Mouse (Mus musculus) intestine, embryonic 15.5 days (tissue): ENCODE measurements around the gene Ltbp2. TPM values are rescaled to one million over a fixed set of nuclear protein-coding genes. Genes with fewer than 3 reads are reported as not detected.
A peak's percentile ranks its signal among the peaks of the same experiment; 100 is the strongest.

Source experiments
- ATAC-seq: fragments of 200-750 bp; cut with Nextera tagmentation; 2 replicates; pipeline ENCODE4 v1.8.0; 2017; ENCODE audit warnings: moderate TSS enrichment, moderate library complexity
- H3K27ac ChIP-seq: fragments of 300-500 bp; sonication (generic); 2 replicates; pipeline ENCODE4 v1.5.1; 2015; ENCODE audit warnings: mild to moderate bottlenecking, inconsistent platforms
- H3K27me3 ChIP-seq: fragments of 300-500 bp; sonication (generic); replicated peaks from 2 replicates; pipeline ENCODE4 v1.6.1; 2015; ENCODE audit warnings: inconsistent platforms
- H3K36me3 ChIP-seq: fragments of 300-500 bp; sonication (generic); 2 replicates; pipeline ENCODE4 v1.6.1; 2015; ENCODE audit warnings: inconsistent platforms
- H3K4me1 ChIP-seq: fragments of 300-500 bp; sonication (generic); replicated peaks from 2 replicates; pipeline ENCODE4 v1.6.1; 2015; ENCODE audit warnings: inconsistent platforms
- H3K4me2 ChIP-seq: fragments of 300-500 bp; sonication (generic); replicated peaks from 2 replicates; pipeline ENCODE4 v1.6.1; 2015; ENCODE audit warnings: mild to moderate bottlenecking, inconsistent platforms
- H3K4me3 ChIP-seq: fragments of 300-500 bp; sonication (generic); replicated peaks from 2 replicates; pipeline ENCODE4 v1.5.1; 2015; ENCODE audit warnings: inconsistent platforms
- H3K9ac ChIP-seq: fragments of 300-500 bp; sonication (generic); 2 replicates; pipeline ENCODE4 v1.6.1; 2015; ENCODE audit warnings: inconsistent platforms
- H3K9me3 ChIP-seq: fragments of 300-500 bp; sonication (generic); 2 replicates; pipeline ENCODE4 v1.6.1; 2016; ENCODE audit warnings: inconsistent platforms
- WGBS: fragments of 180-500 bp; shearing (Covaris S2); methylation state at CpG from one replicate; pipeline ENCODE4 v1.1.7; 2015; 5-methylcytosine and 5-hydroxymethylcytosine counted together
- polyA plus RNA-seq: library from polyadenylated mRNA; unstranded; fragments of >200 nt; fragmentation: Nextera tagmentation; extraction: Ambion mirVana; gene quantifications from 2 replicates; pipeline ENCODE4 v1.2.1, GENCODE M21; 2015

Gene Ltbp2
- polyA plus RNA-seq = 0.75 and 1.6 TPM in 2 replicates

GRCm38 (mm10) chr12:84876481-84877121, at the start of gene Ltbp2:
Ltbp2 (minus strand) TSS chr12:84876532.
- peak within 1 kb of the TSS; percentile 73 for H3K4me2 ChIP-seq
- ATAC-seq = peak; percentile 78
- H3K27ac ChIP-seq = no peak within 1 kb of the TSS
- no peaks in the 10 kb centered on the region for H3K9me3 ChIP-seq
- no peaks in the 10 kb centered on the region for H3K36me3 ChIP-seq
- peaks cover 52% of the 10 kb centered on the region for H3K27me3 ChIP-seq
- H3K4me3 ChIP-seq = peak within 1 kb of the TSS; percentile 32
- no peak within 1 kb of the TSS for H3K9ac ChIP-seq
- H3K4me1 ChIP-seq = peaks cover 20% of the 10 kb centered on the region
- 3% methylated on average over 34 of the region's 34 CpGs for WGBS

DNA sequence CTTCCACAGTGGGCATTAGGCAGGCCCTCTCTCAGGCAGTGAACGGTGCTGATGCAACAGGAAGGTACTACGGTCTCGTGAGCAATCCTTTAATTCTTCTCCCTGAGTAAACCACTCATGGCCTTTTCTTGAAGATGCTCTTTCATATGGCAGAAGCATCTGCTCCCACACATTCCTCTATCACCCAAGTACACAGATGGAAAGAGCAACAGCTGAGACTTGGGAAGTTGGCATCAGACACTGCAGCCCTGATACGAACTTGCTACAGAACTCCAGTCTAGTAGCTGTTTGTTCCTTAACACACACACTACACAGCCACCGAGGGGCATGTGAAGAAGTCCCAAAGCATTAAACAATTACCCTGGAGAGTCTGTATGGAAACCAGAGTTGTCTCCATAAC, 48.0 kb upstream of the Ltbp2 start:
- 93% methylated on average over 5 of the region's 5 CpGs for WGBS
- ATAC-seq = no peak
- H3K27ac ChIP-seq = no peak overlapping the region
- H3K36me3 ChIP-seq = peaks cover 27% of the 10 kb centered on the region
- no peak overlapping the region for H3K9ac ChIP-seq
- H3K4me3 ChIP-seq = no peak overlapping the region
- no peaks in the 10 kb centered on the region for H3K27me3 ChIP-seq
- H3K4me2 ChIP-seq = no peak overlapping the region
- H3K4me1 ChIP-seq = no peaks in the 10 kb centered on the region
- no peaks in the 10 kb centered on the region for H3K9me3 ChIP-seq

DNA sequence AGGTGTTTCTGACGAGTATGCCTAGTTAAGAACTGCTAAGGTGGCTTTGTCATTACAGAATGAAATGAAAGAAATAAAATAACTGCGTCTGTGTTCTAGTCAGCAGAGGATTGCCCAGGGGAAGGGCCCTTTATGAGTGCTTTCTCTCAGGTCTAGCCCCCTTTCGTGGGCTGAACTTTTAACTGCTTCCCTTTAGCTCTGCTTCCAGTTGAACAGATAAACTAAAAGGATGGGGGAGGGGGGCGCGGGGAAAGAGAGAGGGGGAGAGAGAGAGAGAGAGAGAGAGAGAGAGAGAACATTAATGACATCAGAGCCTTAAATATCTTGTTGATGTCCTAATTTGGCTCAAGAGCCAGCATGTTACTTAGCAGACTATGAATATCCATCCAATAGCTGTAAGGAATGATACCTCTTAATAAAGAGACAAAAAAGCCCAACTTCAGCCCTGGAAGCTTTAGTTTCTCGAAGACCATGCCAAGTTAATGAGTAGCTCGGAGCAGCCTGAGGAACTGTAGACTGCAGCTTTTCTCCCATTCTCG, 45.6 kb upstream of the Ltbp2 start:
- Histone ChIP-seq H3K9me3 (no peaks in the 10 kb centered on the region), H3K27me3 (no peaks in the 10 kb centered on the region), H3K36me3 (peaks cover 27% of the 10 kb centered on the region), H3K9ac (no peak overlapping the region), H3K4me2 (no peak overlapping the region), H3K4me3 (no peak overlapping the region), H3K4me1 (no peaks in the 10 kb centered on the region), H3K27ac (no peak overlapping the region)
- 67% methylated on average over 8 of the region's 8 CpGs for WGBS
- ATAC-seq = no peak

DNA sequence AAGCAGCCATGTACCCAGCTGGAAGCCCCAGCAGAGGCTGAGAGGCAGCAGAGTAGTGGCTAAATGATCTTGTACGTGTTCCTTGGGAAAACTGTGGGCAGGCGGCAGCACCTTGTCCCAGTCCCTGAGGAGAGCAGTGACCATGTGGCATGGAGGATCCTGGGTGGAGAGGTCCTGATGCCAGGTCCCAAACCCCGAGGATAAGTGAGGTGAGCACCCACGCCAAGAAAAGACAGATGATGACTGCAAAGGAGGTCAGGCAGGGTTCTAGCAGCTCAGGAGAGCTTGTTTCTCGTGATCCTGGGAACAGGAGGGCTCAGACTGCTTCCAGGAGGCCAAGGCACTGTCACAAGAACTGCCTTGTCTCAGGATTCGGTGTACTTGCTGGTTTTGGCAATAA, 42.5 kb upstream of the Ltbp2 start:
- Histone ChIP-seq H3K27ac (no peak overlapping the region), H3K4me1 (no peaks in the 10 kb centered on the region), H3K4me2 (no peak overlapping the region), H3K9me3 (no peaks in the 10 kb centered on the region), H3K27me3 (no peaks in the 10 kb centered on the region), H3K36me3 (peaks cover 19% of the 10 kb centered on the region), H3K4me3 (no peak overlapping the region), H3K9ac (no peak overlapping the region)
- WGBS = 91% methylated on average over 6 of the region's 6 CpGs
- ATAC-seq = no peak

- H3K4me2 ChIP-seq = no peak overlapping the region
- H3K4me3 ChIP-seq = no peak overlapping the region
- WGBS = 61% methylated on average over 3 of the region's 3 CpGs
- no peaks in the 10 kb centered on the region for H3K27me3 ChIP-seq
- no peaks in the 10 kb centered on the region for H3K4me1 ChIP-seq
- H3K36me3 ChIP-seq = peaks cover 16% of the 10 kb centered on the region
- no peaks in the 10 kb centered on the region for H3K9me3 ChIP-seq
- H3K27ac ChIP-seq = no peak overlapping the region
- no peak for ATAC-seq
- H3K9ac ChIP-seq = no peak overlapping the region
Observed at GRCm38 (mm10) chr12:84917799-84918198, 41.5 kb upstream of the Ltbp2 start.

DNA sequence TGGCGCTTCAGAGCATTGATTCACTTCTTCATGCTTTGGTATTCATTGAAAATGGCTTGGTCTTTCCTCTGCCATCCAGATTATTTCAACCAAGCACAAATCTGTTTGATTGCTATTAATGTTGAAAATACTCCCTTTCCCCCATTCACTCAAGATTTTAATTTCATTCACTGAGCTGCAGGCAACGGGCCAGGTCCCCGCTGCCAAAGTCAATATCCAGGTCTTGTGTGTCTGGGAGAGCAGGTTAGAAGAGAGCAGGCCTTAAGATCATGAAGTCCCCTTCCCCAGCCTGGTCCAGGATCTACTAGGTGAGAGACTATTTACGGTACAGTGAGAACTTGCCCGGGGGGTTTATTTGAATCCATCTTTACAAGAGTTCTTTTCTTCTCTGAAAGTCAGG, 38.6 kb upstream of the Ltbp2 start:
- no peak overlapping the region for H3K4me2 ChIP-seq
- H3K4me3 ChIP-seq = no peak overlapping the region
- WGBS = 95% methylated on average over 5 of the region's 5 CpGs
- no peak overlapping the region for H3K9ac ChIP-seq
- no peaks in the 10 kb centered on the region for H3K27me3 ChIP-seq
- peaks cover 6% of the 10 kb centered on the region; the same call in 1 of the 2 replicates for H3K36me3 ChIP-seq
- no peaks in the 10 kb centered on the region for H3K4me1 ChIP-seq
- no peak overlapping the region for H3K27ac ChIP-seq
- H3K9me3 ChIP-seq = no peaks in the 10 kb centered on the region
- ATAC-seq = no peak

GRCm38 (mm10) chr12:84912652-84913104, 36.3 kb upstream of the Ltbp2 start:
- Histone ChIP-seq H3K4me1 (no peaks in the 10 kb centered on the region), H3K27ac (no peak overlapping the region), H3K9me3 (no peaks in the 10 kb centered on the region), H3K4me2 (no peak overlapping the region), H3K27me3 (no peaks in the 10 kb centered on the region), H3K36me3 (no peaks in the 10 kb centered on the region), H3K9ac (no peak overlapping the region), H3K4me3 (no peak overlapping the region)
- WGBS = 85% methylated on average over 4 of the region's 4 CpGs
- ATAC-seq = no peak

DNA sequence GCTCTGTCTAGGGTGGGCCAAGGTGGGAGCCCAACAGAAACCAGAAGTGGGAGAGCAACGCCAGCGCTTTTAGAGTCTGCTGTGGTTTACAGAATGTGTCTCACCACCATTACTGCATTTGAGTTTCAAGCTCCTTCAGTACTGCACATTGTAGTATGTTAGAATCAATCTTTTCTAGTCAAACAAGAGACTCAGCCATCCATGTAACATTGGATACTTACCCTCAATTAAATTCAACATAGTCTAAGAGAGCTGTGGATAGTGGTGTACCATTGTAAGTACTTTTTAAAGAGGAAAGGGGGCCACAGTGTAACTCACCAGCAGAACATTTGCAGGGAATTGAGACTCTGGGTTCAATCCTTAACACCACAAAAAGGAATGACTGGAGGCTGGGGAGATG, 35.3 kb upstream of the Ltbp2 start:
- H3K36me3 ChIP-seq = no peaks in the 10 kb centered on the region
- H3K4me3 ChIP-seq = no peak overlapping the region
- H3K27me3 ChIP-seq = no peaks in the 10 kb centered on the region
- no peaks in the 10 kb centered on the region for H3K4me1 ChIP-seq
- WGBS = 84% methylated on average over 2 of the region's 2 CpGs
- no peak overlapping the region for H3K27ac ChIP-seq
- no peak overlapping the region for H3K4me2 ChIP-seq
- H3K9me3 ChIP-seq = no peaks in the 10 kb centered on the region
- ATAC-seq = no peak
- no peak overlapping the region for H3K9ac ChIP-seq

DNA sequence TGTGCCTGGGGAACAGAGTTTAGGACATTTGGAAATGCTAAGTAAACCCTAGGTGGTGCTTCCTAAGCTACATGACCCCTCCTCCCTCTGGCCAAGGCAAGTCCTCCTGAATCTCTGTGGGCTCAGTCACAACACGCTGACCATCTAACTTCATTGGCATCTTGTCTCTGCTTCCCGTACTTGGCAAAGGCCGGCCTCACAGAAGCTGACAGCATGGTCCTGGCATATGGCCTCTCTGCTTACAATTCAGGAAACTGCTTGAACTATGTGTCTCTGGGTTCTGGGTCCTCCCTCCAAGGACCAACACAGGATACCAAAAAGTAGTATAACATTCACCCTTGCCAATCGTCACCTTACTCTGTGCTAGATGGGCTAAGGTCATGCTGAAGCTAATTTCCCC, 33.7 kb upstream of the Ltbp2 start:
- 87% methylated on average over 4 of the region's 4 CpGs for WGBS

GRCm38 (mm10) chr12:84907627-84908480, 31.5 kb upstream of the Ltbp2 start:
- Histone ChIP-seq H3K4me2 (no peak overlapping the region), H3K9me3 (no peaks in the 10 kb centered on the region), H3K27ac (no peak overlapping the region), H3K36me3 (no peaks in the 10 kb centered on the region), H3K4me1 (no peaks in the 10 kb centered on the region), H3K27me3 (no peaks in the 10 kb centered on the region), H3K9ac (no peak overlapping the region), H3K4me3 (no peak overlapping the region)
- ATAC-seq = no peak
- 65% methylated on average over 10 of the region's 10 CpGs for WGBS

More for the DNA sequence above, 33.7 kb upstream of the Ltbp2 start:
- no peak for ATAC-seq
- Histone ChIP-seq H3K36me3 (no peaks in the 10 kb centered on the region), H3K4me1 (no peaks in the 10 kb centered on the region), H3K4me3 (no peak overlapping the region), H3K4me2 (no peak overlapping the region), H3K27me3 (no peaks in the 10 kb centered on the region), H3K9me3 (no peaks in the 10 kb centered on the region), H3K9ac (no peak overlapping the region), H3K27ac (no peak overlapping the region)

- no peaks in the 10 kb centered on the region for H3K9me3 ChIP-seq
- no peak overlapping the region for H3K4me2 ChIP-seq
- WGBS = 63% methylated on average over 12 of the region's 12 CpGs
- H3K27ac ChIP-seq = no peak overlapping the region
- no peak overlapping the region for H3K9ac ChIP-seq
- H3K4me1 ChIP-seq = 0 out of 2 replicates have a peak, but pooled peaks cover 3% of the 10 kb centered on the region
- H3K27me3 ChIP-seq = no peaks in the 10 kb centered on the region
- H3K36me3 ChIP-seq = no peaks in the 10 kb centered on the region
- ATAC-seq = no peak
- H3K4me3 ChIP-seq = no peak overlapping the region
Observed at GRCm38 (mm10) chr12:84907024-84907626, 30.8 kb upstream of the Ltbp2 start.

DNA sequence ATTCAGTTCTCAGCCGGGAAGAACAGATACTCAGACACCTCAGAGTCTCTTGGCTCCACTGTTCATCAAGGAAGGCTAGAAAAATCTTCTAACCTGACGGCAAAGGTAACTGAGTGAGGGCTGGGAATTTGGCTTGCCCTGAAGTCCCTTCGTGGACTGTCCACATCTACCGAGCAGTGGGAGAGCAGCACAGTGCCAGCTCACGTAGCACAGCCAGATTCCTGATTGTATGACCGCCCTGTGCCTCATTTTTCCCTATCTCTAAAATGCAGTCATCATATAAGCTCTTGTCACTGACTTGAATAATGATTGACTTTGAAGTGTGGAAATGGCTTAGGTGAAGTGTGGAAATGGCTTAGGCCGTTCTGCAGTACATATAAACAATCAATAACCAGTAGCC, 28.1 kb upstream of the Ltbp2 start:
- Histone ChIP-seq H3K4me3 (no peak overlapping the region), H3K27ac (no peak overlapping the region), H3K4me2 (no peak overlapping the region), H3K36me3 (no peaks in the 10 kb centered on the region), H3K9ac (no peak overlapping the region), H3K27me3 (no peaks in the 10 kb centered on the region), H3K9me3 (no peaks in the 10 kb centered on the region), H3K4me1 (0 out of 2 replicates have a peak, but pooled peaks cover 3% of the 10 kb centered on the region)
- WGBS = 68% methylated on average over 7 of the region's 7 CpGs
- no peak for ATAC-seq
